Mouse (Mus musculus) forebrain, embryonic 12.5 days (tissue): ENCODE measurements at regions not wholly inside any gene's neighbourhood (a gene's known extent, or its start where the extent isn't known, plus 50 kb on each side); places are given as distances from the start of the nearest gene placed in this dataset.

ENCODE experiments used
- ATAC-seq: fragments of 200-750 bp; cut with Nextera tagmentation; 2 replicates; pipeline ENCODE4 v1.8.0; 2017; ENCODE audit warnings: moderate TSS enrichment; ENCODE audit not compliant: low FRiP score
- H3K27ac ChIP-seq: fragments of 300-500 bp; sonication (generic); 2 replicates; pipeline ENCODE4 v1.5.1; 2016; ENCODE audit warnings: mild to moderate bottlenecking
- H3K27me3 ChIP-seq: fragments of 300-500 bp; sonication (generic); 2 replicates; pipeline ENCODE4 v1.6.1; 2016; ENCODE audit warnings: mild to moderate bottlenecking
- H3K36me3 ChIP-seq: fragments of 300-500 bp; sonication (generic); replicated peaks from 2 replicates; pipeline ENCODE4 v1.6.1; 2016; ENCODE audit warnings: mild to moderate bottlenecking
- H3K4me1 ChIP-seq: fragments of 300-500 bp; sonication (generic); 2 replicates; pipeline ENCODE4 v1.6.1; 2016
- H3K4me2 ChIP-seq: fragments of 300-500 bp; sonication (generic); 2 replicates; pipeline ENCODE4 v1.6.1; 2016; ENCODE audit warnings: mild to moderate bottlenecking, moderate library complexity
- H3K4me3 ChIP-seq: fragments of 300-500 bp; sonication (generic); replicated peaks from 2 replicates; pipeline ENCODE4 v1.5.1; 2016; ENCODE audit warnings: mild to moderate bottlenecking
- H3K9ac ChIP-seq: fragments of 300-500 bp; sonication (generic); 2 replicates; pipeline ENCODE4 v1.6.1; 2016; ENCODE audit warnings: mild to moderate bottlenecking
- H3K9me3 ChIP-seq: fragments of 300-500 bp; sonication (generic); 2 replicates; pipeline ENCODE4 v1.6.1; 2016
- WGBS: fragments of 180-500 bp; shearing (Covaris S2); methylation state at CpG from one replicate; pipeline ENCODE4 v1.1.7; 2016; 5-methylcytosine and 5-hydroxymethylcytosine counted together

DNA sequence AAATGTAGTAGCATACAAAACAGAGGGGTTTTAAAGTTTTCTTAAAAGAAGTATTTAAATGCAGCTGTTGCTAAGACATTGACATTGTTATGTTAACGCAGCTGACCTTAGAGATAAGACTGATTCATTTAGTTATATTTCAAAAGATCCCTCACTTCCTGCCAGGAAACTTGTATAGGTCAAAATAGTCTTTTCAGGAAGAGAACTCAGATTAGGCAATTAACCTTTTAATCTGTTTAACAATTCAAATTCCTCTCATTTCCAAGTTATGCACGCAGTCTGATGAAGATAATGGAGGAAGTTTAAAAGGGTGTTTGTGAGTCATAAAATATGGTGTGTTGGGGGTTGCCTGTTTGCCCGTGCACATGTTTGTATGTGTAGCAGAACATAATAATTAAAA lies 448.5 kb downstream of the Tmtc2 start:
- H3K36me3 ChIP-seq, result no peaks in the 10 kb centered on the region
- 44% methylated on average over 3 of the region's 3 CpGs for WGBS
- H3K4me1 ChIP-seq, result no peaks in the 10 kb centered on the region
- no peak overlapping the region for H3K4me2 ChIP-seq
- H3K4me3 ChIP-seq, result no peak overlapping the region
- H3K27ac ChIP-seq, result no peak overlapping the region
- no peak overlapping the region for H3K9ac ChIP-seq
- ATAC-seq, result no peak
- no peaks in the 10 kb centered on the region for H3K9me3 ChIP-seq
- H3K27me3 ChIP-seq, result no peaks in the 10 kb centered on the region

GRCm38 (mm10) chr10:105120229-105120628 lies 454.0 kb downstream of the Tmtc2 start:
- ATAC-seq, result no peak
- no peak overlapping the region for H3K9ac ChIP-seq
- no peaks in the 10 kb centered on the region for H3K36me3 ChIP-seq
- no peak overlapping the region for H3K27ac ChIP-seq
- no peaks in the 10 kb centered on the region for H3K4me1 ChIP-seq
- H3K27me3 ChIP-seq, result no peaks in the 10 kb centered on the region
- no peak overlapping the region for H3K4me3 ChIP-seq
- H3K4me2 ChIP-seq, result no peak overlapping the region
- no peaks in the 10 kb centered on the region for H3K9me3 ChIP-seq
- 89% methylated on average over 10 of the region's 10 CpGs for WGBS

- WGBS, result 98% methylated on average over 1 of the region's 1 CpGs
- Histone ChIP-seq H3K4me2 (no peak overlapping the region), H3K9ac (no peak overlapping the region), H3K4me1 (no peaks in the 10 kb centered on the region), H3K36me3 (no peaks in the 10 kb centered on the region), H3K9me3 (no peaks in the 10 kb centered on the region), H3K27me3 (no peaks in the 10 kb centered on the region), H3K27ac (no peak overlapping the region), H3K4me3 (no peak overlapping the region)
- ATAC-seq, result no peak
These were observed 458.1 kb downstream of the Tmtc2 start for GRCm38 (mm10) chr10:105116138-105116537.

- 85% methylated on average over 5 of the region's 5 CpGs for WGBS
- ATAC-seq, result no peak
- H3K9ac ChIP-seq, result no peak overlapping the region
- H3K36me3 ChIP-seq, result no peaks in the 10 kb centered on the region
- H3K4me2 ChIP-seq, result no peak overlapping the region
- no peak overlapping the region for H3K27ac ChIP-seq
- no peaks in the 10 kb centered on the region for H3K9me3 ChIP-seq
- peaks cover 6% of the 10 kb centered on the region for H3K4me1 ChIP-seq
- H3K27me3 ChIP-seq, result no peaks in the 10 kb centered on the region
- no peak overlapping the region for H3K4me3 ChIP-seq
These were observed 459.3 kb downstream of the Tmtc2 start for GRCm38 (mm10) chr10:105114927-105115326.

GRCm38 (mm10) chr10:105110247-105110646 lies 464.0 kb downstream of the Tmtc2 start:
- no peak overlapping the region for H3K4me3 ChIP-seq
- 0% methylated on average over 5 of the region's 5 CpGs for WGBS
- H3K27ac ChIP-seq, result no peak overlapping the region
- no peaks in the 10 kb centered on the region for H3K9me3 ChIP-seq
- no peak overlapping the region for H3K9ac ChIP-seq
- H3K36me3 ChIP-seq, result no peaks in the 10 kb centered on the region
- H3K4me1 ChIP-seq, result peaks cover 6% of the 10 kb centered on the region
- H3K27me3 ChIP-seq, result no peaks in the 10 kb centered on the region
- peak; percentile 58; the same call in 1 of the 2 replicates for ATAC-seq
- H3K4me2 ChIP-seq, result no peak overlapping the region

GRCm38 (mm10) chr10:105097045-105097331 lies 477.3 kb downstream of the Tmtc2 start:
- Histone ChIP-seq H3K36me3 (no peaks in the 10 kb centered on the region), H3K9me3 (no peaks in the 10 kb centered on the region), H3K9ac (no peak overlapping the region), H3K4me1 (peaks cover 17% of the 10 kb centered on the region; the same call in 1 of the 2 replicates), H3K4me3 (no peak overlapping the region), H3K27me3 (no peaks in the 10 kb centered on the region), H3K4me2 (peak overlapping the region; percentile 24), H3K27ac (no peak overlapping the region)
- WGBS, result 27% methylated on average over 2 of the region's 2 CpGs
- no peak for ATAC-seq

GRCm38 (mm10) chr10:105096323-105097044 lies 477.8 kb downstream of the Tmtc2 start:
- WGBS, result 24% methylated on average over 16 of the region's 16 CpGs
- H3K4me3 ChIP-seq, result no peak overlapping the region
- ATAC-seq, result peak; percentile 54
- H3K27ac ChIP-seq, result no peak overlapping the region
- no peak overlapping the region for H3K9ac ChIP-seq
- no peaks in the 10 kb centered on the region for H3K27me3 ChIP-seq
- H3K4me1 ChIP-seq, result peaks cover 17% of the 10 kb centered on the region; the same call in 1 of the 2 replicates
- no peaks in the 10 kb centered on the region for H3K36me3 ChIP-seq
- H3K4me2 ChIP-seq, result peak overlapping the region; percentile 24
- no peaks in the 10 kb centered on the region for H3K9me3 ChIP-seq

GRCm38 (mm10) chr10:105095800-105096199 lies 478.5 kb downstream of the Tmtc2 start:
- peak; percentile 71; the same call in 1 of the 2 replicates for ATAC-seq
- WGBS, result 45% methylated on average over 4 of the region's 4 CpGs
- Histone ChIP-seq H3K9me3 (no peaks in the 10 kb centered on the region), H3K4me1 (peaks cover 17% of the 10 kb centered on the region; the same call in 1 of the 2 replicates), H3K4me2 (no peak overlapping the region), H3K4me3 (no peak overlapping the region), H3K36me3 (no peaks in the 10 kb centered on the region), H3K27me3 (no peaks in the 10 kb centered on the region), H3K9ac (no peak overlapping the region), H3K27ac (no peak overlapping the region)

- Histone ChIP-seq H3K27me3 (no peaks in the 10 kb centered on the region), H3K27ac (no peak overlapping the region), H3K4me3 (no peak overlapping the region), H3K9ac (no peak overlapping the region), H3K36me3 (no peaks in the 10 kb centered on the region), H3K9me3 (no peaks in the 10 kb centered on the region), H3K4me1 (no peaks in the 10 kb centered on the region), H3K4me2 (no peak overlapping the region)
- 80% methylated on average over 2 of the region's 2 CpGs for WGBS
- no peak for ATAC-seq
These were observed 497.4 kb downstream of the Tmtc2 start for GRCm38 (mm10) chr10:105076892-105077291.

GRCm38 (mm10) chr10:105034711-105035386 lies 539.4 kb downstream of the Tmtc2 start:
- Histone ChIP-seq H3K4me2 (no peak overlapping the region), H3K36me3 (no peaks in the 10 kb centered on the region), H3K9ac (no peak overlapping the region), H3K4me3 (no peak overlapping the region), H3K27ac (no peak overlapping the region), H3K27me3 (no peaks in the 10 kb centered on the region), H3K4me1 (no peaks in the 10 kb centered on the region), H3K9me3 (no peaks in the 10 kb centered on the region)
- ATAC-seq, result no peak
- WGBS, result 70% methylated on average over 1 of the region's 1 CpGs

- no peaks in the 10 kb centered on the region; the same call in 1 of the 2 replicates for H3K4me1 ChIP-seq
- 78% methylated on average over 14 of the region's 14 CpGs for WGBS
- H3K9me3 ChIP-seq, result no peaks in the 10 kb centered on the region
- no peaks in the 10 kb centered on the region for H3K27me3 ChIP-seq
- no peaks in the 10 kb centered on the region for H3K36me3 ChIP-seq
- ATAC-seq, result no peak
- H3K4me3 ChIP-seq, result no peak overlapping the region
- no peak overlapping the region for H3K9ac ChIP-seq
- no peak overlapping the region for H3K4me2 ChIP-seq
- H3K27ac ChIP-seq, result no peak overlapping the region
These were observed 553.7 kb downstream of the Tmtc2 start for GRCm38 (mm10) chr10:105020471-105021120.

- Histone ChIP-seq H3K4me3 (no peak overlapping the region), H3K9ac (no peak overlapping the region), H3K27me3 (no peaks in the 10 kb centered on the region), H3K4me1 (no peaks in the 10 kb centered on the region; the same call in 1 of the 2 replicates), H3K9me3 (no peaks in the 10 kb centered on the region), H3K4me2 (no peak overlapping the region), H3K36me3 (no peaks in the 10 kb centered on the region), H3K27ac (no peak overlapping the region)
- no peak for ATAC-seq
- WGBS, result 60% methylated on average over 11 of the region's 11 CpGs
These were observed 554.3 kb downstream of the Tmtc2 start for GRCm38 (mm10) chr10:105019774-105020470.
